In genomic region chr7:80331433-80331832, GRCm38 (mm10) we compare ENCODE assay signal across 19 mouse cellular contexts.
"Had no signal": no experiment of that assay in that cellular context is flagged by ENCODE, and none has a peak within 500 bp of the region (broad histone marks: within the 10 kb centered on the region; RNA-seq: fewer than 3 reads in every experiment).

No protein-coding gene starts in this region.

- H3K27me3 ChIP-seq: limb, embryonic 12.5 days; limb, embryonic 15.5 days; liver, embryonic 12.5 days; liver, embryonic 15.5 days; midbrain, embryonic 13.5 days; neural tube, embryonic 13.5 days; stomach, embryonic 15.5 days had no signal

- H3K4me3 ChIP-seq: limb, embryonic 12.5 days; limb, embryonic 15.5 days; liver, embryonic 12.5 days; liver, embryonic 15.5 days; midbrain, embryonic 10.5 days; midbrain, embryonic 13.5 days; myocyte; neural tube, embryonic 13.5 days; stomach, embryonic 15.5 days had no signal

- H3K4me1 ChIP-seq: limb, embryonic 12.5 days; limb, embryonic 15.5 days; liver, embryonic 12.5 days; liver, embryonic 15.5 days; midbrain, embryonic 10.5 days; midbrain, embryonic 13.5 days; stomach, embryonic 15.5 days had no signal

- DNase-seq: kidney, postnatal 25 days; left cerebral cortex, postnatal 4 days; lung, adult 2 months; lung, postnatal 14 days; lung, postnatal 4 days; retina, postnatal 1 day; right cerebral cortex, postnatal 25 days; spleen, adult 18-20 months; thymus, postnatal 25 days had no signal

- H3K9me3 ChIP-seq: limb, embryonic 15.5 days; liver, embryonic 12.5 days; liver, embryonic 15.5 days; midbrain, embryonic 13.5 days; neural tube, embryonic 13.5 days; stomach, embryonic 15.5 days had no signal

- ATAC-seq: liver, embryonic 12.5 days; midbrain, embryonic 13.5 days; midbrain, embryonic 16.5 days had no signal
